29 mouse cellular contexts compared by ENCODE assay signal in the genomic region with DNA sequence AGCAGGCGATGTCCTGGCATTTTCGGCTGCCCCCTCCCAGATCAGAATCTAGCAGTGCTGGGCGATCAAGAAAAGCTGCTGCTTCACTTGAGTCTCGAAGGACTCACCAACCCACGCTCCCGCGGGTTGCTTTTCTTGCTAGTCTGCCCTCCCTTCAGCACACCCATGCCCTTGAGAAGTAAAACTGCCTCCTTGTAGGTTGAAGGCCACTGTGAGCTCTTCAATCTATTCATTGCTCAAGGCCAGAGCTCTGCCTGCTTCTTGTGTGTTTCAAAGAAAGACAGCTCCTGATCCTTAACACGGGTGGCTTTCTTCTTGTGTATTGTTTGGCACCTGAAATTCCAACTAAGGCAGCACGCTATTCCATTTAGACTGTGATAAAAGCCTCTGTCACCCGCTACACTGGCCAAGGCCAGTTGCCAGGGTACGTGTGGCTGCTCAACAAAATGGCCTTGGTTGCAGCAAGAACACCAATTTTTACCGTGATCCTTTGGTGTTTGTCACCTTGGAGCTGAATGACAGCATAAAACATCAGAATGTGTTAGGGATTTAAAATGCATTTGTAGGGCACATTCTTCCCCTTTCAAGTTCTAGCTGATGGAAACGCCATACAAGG. TPM values are rescaled to one million over a fixed set of nuclear protein-coding genes. Genes with fewer than 3 reads are reported as not detected.
DNase-seq lines count a peak whose midpoint lies in the region; ATAC-seq lines count a peak whose summit lies in the region.
"Had no signal": no experiment of that assay in that cellular context is flagged by ENCODE, and none has a peak within 500 bp of the region (broad histone marks: within the 10 kb centered on the region; RNA-seq: fewer than 3 reads in every experiment).

No protein-coding gene starts in this region.

- H3K9me3 ChIP-seq in midbrain, embryonic 13.5 days: no peaks in the 10 kb centered on the region
- no peaks in the 10 kb centered on the region for H3K9me3 ChIP-seq in midbrain, embryonic 15.5 days
- H3K9me3 ChIP-seq: embryonic facial prominence, embryonic 13.5 days; forebrain, embryonic 15.5 days; hindbrain, embryonic 15.5 days; limb, embryonic 12.5 days; liver, embryonic 15.5 days had no signal

- WGBS in midbrain, embryonic 13.5 days: 87% methylated on average over 13 of the region's 13 CpGs
- 88% methylated on average over 13 of the region's 13 CpGs for WGBS in midbrain, embryonic 15.5 days

- 0 out of 2 replicates have a peak overlapping the region, but pooled peaks have one; percentile 6 for H3K27ac ChIP-seq in midbrain, embryonic 13.5 days
- no peak overlapping the region for H3K27ac ChIP-seq in midbrain, embryonic 15.5 days
- H3K27ac ChIP-seq: embryonic facial prominence, embryonic 13.5 days; forebrain, embryonic 10.5 days; forebrain, embryonic 15.5 days; hindbrain, embryonic 10.5 days; hindbrain, embryonic 15.5 days; layer of hippocampus, adult 2 months; limb, embryonic 12.5 days; liver, embryonic 15.5 days had no signal

- H3K36me3 ChIP-seq in midbrain, embryonic 13.5 days: peaks cover 43% of the 10 kb centered on the region
- peaks cover 18% of the 10 kb centered on the region for H3K36me3 ChIP-seq in midbrain, embryonic 15.5 days (replicated peaks)
- H3K36me3 ChIP-seq: liver, embryonic 15.5 days had no signal

- H3K4me2 ChIP-seq in midbrain, embryonic 13.5 days (replicated peaks): no peak overlapping the region
- no peak overlapping the region for H3K4me2 ChIP-seq in midbrain, embryonic 15.5 days
- H3K4me2 ChIP-seq: embryonic facial prominence, embryonic 13.5 days; forebrain, embryonic 15.5 days; hindbrain, embryonic 15.5 days; limb, embryonic 12.5 days; liver, embryonic 15.5 days; lung, embryonic 14.5 days; midbrain, embryonic 11.5 days had no signal

- H3K27me3 ChIP-seq in midbrain, embryonic 13.5 days: no peaks in the 10 kb centered on the region
- no peaks in the 10 kb centered on the region for H3K27me3 ChIP-seq in midbrain, embryonic 15.5 days (replicated peaks)
- H3K27me3 ChIP-seq: CH12.LX; embryonic facial prominence, embryonic 13.5 days; forebrain, embryonic 15.5 days; hindbrain, embryonic 15.5 days; limb, embryonic 12.5 days; liver, embryonic 15.5 days had no signal

- H3K9ac ChIP-seq in midbrain, embryonic 13.5 days (replicated peaks): no peak overlapping the region
- H3K9ac ChIP-seq in midbrain, embryonic 15.5 days: no peak overlapping the region
- H3K9ac ChIP-seq: embryonic facial prominence, embryonic 13.5 days; forebrain, embryonic 15.5 days; hindbrain, embryonic 15.5 days; limb, embryonic 12.5 days; liver, embryonic 15.5 days; lung, embryonic 14.5 days had no signal

- no peak overlapping the region for H3K4me3 ChIP-seq in midbrain, embryonic 13.5 days (replicated peaks)
- H3K4me3 ChIP-seq in midbrain, embryonic 15.5 days: no peak overlapping the region
- H3K4me3 ChIP-seq: embryonic facial prominence, embryonic 13.5 days; forebrain, embryonic 10.5 days; forebrain, embryonic 15.5 days; hindbrain, embryonic 10.5 days; hindbrain, embryonic 15.5 days; layer of hippocampus, adult 2 months; limb, embryonic 12.5 days; liver, embryonic 15.5 days had no signal

- ATAC-seq in midbrain, embryonic 13.5 days: no peak
- no peak for ATAC-seq in midbrain, embryonic 15.5 days (replicated peaks)
- ATAC-seq in CD4-positive, CD25-positive, alpha-beta regulatory T cell, adult 4 months: no peak
- ATAC-seq: forebrain, embryonic 15.5 days; inflammation-experienced regulatory T-cells, adult 6 months had no signal

- peak; percentile 66 for DNase-seq in adrenal gland, adult 2 months
- DNase-seq in adrenal gland, postnatal 14 days: peak; percentile 67
- peak; percentile 50 for DNase-seq in testis, postnatal 10 days (ENCODE audit: low spot score)
- no peak for DNase-seq in thymus, postnatal 10 days (ENCODE audit: low spot score in 2 of 2)
- DNase-seq: B cell, adult 2 months; cerebellum, adult 18-20 months; cerebellum, postnatal 10 days; heart, postnatal 14 days; kidney, adult 11 months; kidney, postnatal 36 days; lung, embryonic 14.5 days; lung, postnatal 14 days; thymus, postnatal 36 days had no signal

- peaks cover 6% of the 10 kb centered on the region; the same call in 1 of the 2 replicates for H3K4me1 ChIP-seq in midbrain, embryonic 13.5 days (replicated peaks)
- H3K4me1 ChIP-seq in midbrain, embryonic 15.5 days: peaks cover 6% of the 10 kb centered on the region; the same call in 1 of the 2 replicates
- H3K4me1 ChIP-seq: embryonic facial prominence, embryonic 13.5 days; hindbrain, embryonic 10.5 days; liver, embryonic 15.5 days had no signal

RNA-seq across cellular contexts. Expression of gene Cavin4, which starts 13.4 kb away (rescaled TPM):
- polyA plus RNA-seq in midbrain, embryonic 13.5 days (2015; fragmentation: Nextera tagmentation; extraction: Ambion mirVana): 2.2 and 2.8 TPM in 2 replicates
- 1.6 and 1.9 TPM in 2 replicates for polyA plus RNA-seq in midbrain, embryonic 15.5 days (2015; fragmentation: Nextera tagmentation; extraction: Ambion mirVana)
- total RNA-seq in adrenal gland, adult 2 months (2021): under 1 TPM; 0.26 to 0.28 TPM
- not detected in 2 replicates for polyA plus RNA-seq in adrenal gland, adult 2 months (2012; rRNA removed)
- total RNA-seq in adrenal gland, postnatal 14 days (2021): 0.82 and 0.98 TPM in 2 replicates
- polyA plus RNA-seq in CD4-positive, CD25-positive, alpha-beta regulatory T cell, adult 4 months (2017; shearing (Covaris generic)): not detected
- total RNA-seq: common myeloid progenitor, adult 5-6 weeks; liver, adult 2 months had no signal
- polyA plus RNA-seq: inflammation-experienced regulatory T-cells, adult 6 months; liver, adult 2 months had no signal

Comparison
In these comparisons a context has a peak if more than half of its experiments do, and no peak if none do; other contexts are left out.
1. DNase-seq: peak in adrenal gland, adult 2 months (single experiment), adrenal gland, postnatal 14 days (single experiment) and testis, postnatal 10 days (single experiment); none in thymus, postnatal 10 days (0 of 2).